Mouse (Mus musculus) MEL (cell line): ENCODE measurements around the gene Tnp2. TPM values are rescaled to one million over a fixed set of nuclear protein-coding genes. Genes with fewer than 3 reads are reported as not detected.

Source experiments
- DNase-seq: peaks from one replicate; pipeline ENCODE4 v3.0.0; 2011; ENCODE audit warnings: low read depth, low spot score
- H3K27ac ChIP-seq: 2 replicates; pipeline ENCODE4 v1.5.1; 2012; ENCODE audit warnings: low read depth, mild to moderate bottlenecking, control low read depth, low read length, moderate library complexity; ENCODE audit not compliant: control insufficient read depth
- H3K27me3 ChIP-seq, 2 experiments: fragments of 150-350 bp in 1 of 2; sonication (generic) in 1 of 2; 2 replicates each; pipeline ENCODE4 v1.6.1; 2012; ENCODE audit warnings: low read length in 2 of 2, mild to moderate bottlenecking in 2 of 2, improper control_type of control experiment in 1 of 2, moderate library complexity in 1 of 2; ENCODE audit not compliant: insufficient read depth in 2 of 2, control insufficient read depth in 1 of 2
- H3K36me3 ChIP-seq, 2 experiments: 2 replicates each; pipeline ENCODE4 v1.6.1; 2012 to 2014; ENCODE audit warnings: low read length in 2 of 2, improper control_type of control experiment in 1 of 2, inconsistent platforms in 1 of 2, mild to moderate bottlenecking in 1 of 2; ENCODE audit not compliant: insufficient read depth in 2 of 2, control insufficient read depth in 1 of 2
- H3K4me1 ChIP-seq, 2 experiments: fragments of 150-350 bp in 1 of 2; sonication (generic) in 1 of 2; 2 replicates each; pipeline ENCODE4 v1.6.1; 2012; ENCODE audit warnings: low read length in 2 of 2, improper control_type of control experiment in 1 of 2, mild to moderate bottlenecking in 1 of 2; ENCODE audit not compliant: insufficient read depth in 2 of 2, control insufficient read depth in 1 of 2
- H3K4me3 ChIP-seq, 2 experiments: fragments of 150-350 bp in 1 of 2; sonication (generic) in 1 of 2; 2 replicates each; pipeline ENCODE4 v1.5.1; 2012; ENCODE audit warnings: low read depth in 2 of 2, low read length in 2 of 2, mild to moderate bottlenecking in 2 of 2, moderate library complexity in 2 of 2, control low read depth in 1 of 2, improper control_type of control experiment in 1 of 2; ENCODE audit not compliant: control insufficient read depth in 1 of 2, insufficient read depth in 1 of 2
- H3K79me2 ChIP-seq: 2 replicates; pipeline ENCODE4 v1.6.1; 2012; ENCODE audit warnings: mild to moderate bottlenecking, low read length, moderate library complexity; ENCODE audit not compliant: control insufficient read depth, poor library complexity, insufficient read depth
- H3K9ac ChIP-seq: 2 replicates; pipeline ENCODE4 v1.6.1; 2012; ENCODE audit warnings: low read depth, mild to moderate bottlenecking, control low read depth, low read length, moderate library complexity; ENCODE audit not compliant: control insufficient read depth, poor library complexity, severe bottlenecking
- H3K9me3 ChIP-seq: fragments of 150-350 bp; sonication (generic); replicated peaks from 2 replicates; pipeline ENCODE4 v1.6.1; 2012; ENCODE audit warnings: mild to moderate bottlenecking, low read length, improper control_type of control experiment, moderate library complexity; ENCODE audit not compliant: insufficient read depth
- CTCF ChIP-seq, 3 experiments: IDR thresholded peaks in 2 of 3; conservative IDR thresholded peaks in 1 of 3; 2 replicates each; pipeline ENCODE4 v1.5.1; 2011 to 2012; ENCODE audit warnings: low read length in 3 of 3, low read depth in 2 of 3, mild to moderate bottlenecking in 2 of 3, improper control_type of control experiment in 1 of 3, inconsistent platforms in 1 of 3, mixed read lengths in 1 of 3, moderate library complexity in 1 of 3; ENCODE audit not compliant: control insufficient read depth in 1 of 3, insufficient read depth in 1 of 3, poor library complexity in 1 of 3, severe bottlenecking in 1 of 3
- ELF1 ChIP-seq: IDR thresholded peaks from 2 replicates; pipeline ENCODE4 v1.6.1; 2014; ENCODE audit warnings: low read depth, mild to moderate bottlenecking, inconsistent platforms, low read length, improper control_type of control experiment, moderate library complexity
- ETS1 ChIP-seq: IDR thresholded peaks from 2 replicates; pipeline ENCODE4 v1.6.1; 2012; ENCODE audit warnings: low read depth, mild to moderate bottlenecking, inconsistent platforms, low read length, improper control_type of control experiment, moderate library complexity
- GABPA ChIP-seq: IDR thresholded peaks from 2 replicates; pipeline ENCODE4 v1.6.1; 2012; ENCODE audit warnings: low read depth, mild to moderate bottlenecking, inconsistent platforms, low read length, improper control_type of control experiment, moderate library complexity
- GATA1 ChIP-seq: IDR thresholded peaks from 2 replicates; pipeline ENCODE4 v1.6.1; 2011; ENCODE audit warnings: low read depth, low read length, improper control_type of control experiment
- HCFC1 ChIP-seq: IDR thresholded peaks from 2 replicates; pipeline ENCODE4 v1.6.1; 2012; ENCODE audit warnings: low read depth, mild to moderate bottlenecking, inconsistent platforms, low read length, improper control_type of control experiment, moderate library complexity
- JUND ChIP-seq: IDR thresholded peaks from 2 replicates; pipeline ENCODE4 v1.6.1; 2011; ENCODE audit warnings: low read depth, mild to moderate bottlenecking, improper control_type of control experiment, low read length
- KAT2A ChIP-seq: conservative IDR thresholded peaks from 2 replicates; pipeline ENCODE4 v1.6.1; 2012; ENCODE audit warnings: low read depth, low read length, improper control_type of control experiment, inconsistent platforms
- MAX ChIP-seq: IDR thresholded peaks from 2 replicates; pipeline ENCODE4 v1.6.1; 2011; ENCODE audit warnings: low read length, improper control_type of control experiment
- MAZ ChIP-seq: IDR thresholded peaks from 2 replicates; pipeline ENCODE4 v1.6.1; 2012; ENCODE audit warnings: low read depth, mild to moderate bottlenecking, inconsistent platforms, low read length, improper control_type of control experiment
- MEF2A ChIP-seq: IDR thresholded peaks from 2 replicates; pipeline ENCODE4 v1.6.1; 2014; ENCODE audit warnings: low read depth, mild to moderate bottlenecking, inconsistent platforms, low read length, improper control_type of control experiment; ENCODE audit not compliant: poor library complexity, insufficient replicate concordance, severe bottlenecking; ENCODE audit errors: extremely low read depth
- MXI1 ChIP-seq: IDR thresholded peaks from 2 replicates; pipeline ENCODE4 v1.6.1; 2011; ENCODE audit warnings: mild to moderate bottlenecking, low read depth, low read length, improper control_type of control experiment
- MYB ChIP-seq: IDR thresholded peaks from 2 replicates; pipeline ENCODE4 v1.6.1; 2011; ENCODE audit warnings: mild to moderate bottlenecking, low read depth, low read length, improper control_type of control experiment
- MYC ChIP-seq: IDR thresholded peaks from 2 replicates; pipeline ENCODE4 v1.6.1; 2011; ENCODE audit warnings: low read depth, mild to moderate bottlenecking, low read length, improper control_type of control experiment, moderate library complexity
- NELFE ChIP-seq: IDR thresholded peaks from 2 replicates; pipeline ENCODE4 v1.6.1; 2011; ENCODE audit warnings: low read depth, low read length, improper control_type of control experiment
- NRF1 ChIP-seq: IDR thresholded peaks from 2 replicates; pipeline ENCODE4 v1.6.1; 2014; ENCODE audit warnings: low read depth, mild to moderate bottlenecking, inconsistent platforms, low read length, improper control_type of control experiment, moderate library complexity; ENCODE audit not compliant: poor library complexity, insufficient read depth, severe bottlenecking
- POLR2AphosphoS2 ChIP-seq: IDR thresholded peaks from 2 replicates; pipeline ENCODE4 v1.6.1; 2011; ENCODE audit warnings: low read length, improper control_type of control experiment
- POLR2AphosphoS5 ChIP-seq: IDR thresholded peaks from 2 replicates; pipeline ENCODE4 v1.6.1; 2012; ENCODE audit warnings: low read depth, borderline replicate concordance, mild to moderate bottlenecking, inconsistent platforms, low read length, moderate library complexity, mixed read lengths
- RAD21 ChIP-seq: IDR thresholded peaks from 2 replicates; pipeline ENCODE4 v1.6.1; 2011; ENCODE audit warnings: mild to moderate bottlenecking, low read depth, low read length, improper control_type of control experiment
- RCOR1 ChIP-seq: IDR thresholded peaks from 2 replicates; pipeline ENCODE4 v1.6.1; 2012; ENCODE audit warnings: low read depth, mild to moderate bottlenecking, inconsistent platforms, low read length, improper control_type of control experiment
- SIN3A ChIP-seq: IDR thresholded peaks from 2 replicates; pipeline ENCODE4 v1.6.1; 2012; ENCODE audit warnings: low read length, improper control_type of control experiment, inconsistent platforms
- SMC3 ChIP-seq: IDR thresholded peaks from 2 replicates; pipeline ENCODE4 v1.6.1; 2011; ENCODE audit warnings: low read depth, low read length, improper control_type of control experiment
- TBP ChIP-seq: IDR thresholded peaks from 2 replicates; pipeline ENCODE4 v1.8.0; 2011; ENCODE audit warnings: low read depth, low read length, improper control_type of control experiment
- ZMIZ1 ChIP-seq: IDR thresholded peaks from 2 replicates; pipeline ENCODE4 v1.6.1; 2012; ENCODE audit warnings: low read depth, mild to moderate bottlenecking, inconsistent platforms, low read length, improper control_type of control experiment, moderate library complexity
- ZNF384 ChIP-seq: IDR thresholded peaks from 2 replicates; pipeline ENCODE4 v1.6.1; 2012; ENCODE audit warnings: low read depth, mild to moderate bottlenecking, inconsistent platforms, low read length, improper control_type of control experiment
- polyA plus RNA-seq, 2 experiments: library from polyadenylated mRNA; stranded (reverse) in 1 of 2; unstranded in 1 of 2; fragments of >175 nt in 1 of 2; fragments of >200 nt in 1 of 2; gene quantifications; 2 replicates each; pipeline versions ENCODE4 v1.2.1 to v1.2.4; 2012; ENCODE audit warnings: low replicate concordance in 2 of 2, low read depth in 1 of 2; ENCODE audit not compliant: insufficient read length in 2 of 2, insufficient read depth in 1 of 2, missing spikeins in 1 of 2
- total RNA-seq: library from RNA; depleted of rRNA; stranded (reverse); fragments of 300-350 nt; gene quantifications from 2 replicates; pipeline ENCODE4 v1.2.3, GENCODE M21; 2012

Tnp2 gene
- total and polyA plus RNA-seq, 3 experiments: not detected

- DNase-seq: no peak
- no peaks in the 10 kb centered on the region for H3K9me3 ChIP-seq
- no peak overlapping the region for H3K4me3 ChIP-seq
- H3K79me2 ChIP-seq: no peaks in the 10 kb centered on the region; the same call in 1 of the 2 replicates
- peaks cover 0 to 8% of the 10 kb centered on the region in 2 experiments; a peak in 2 of 4 replicates for H3K4me1 ChIP-seq
- no peaks in the 10 kb centered on the region for H3K27me3 ChIP-seq
- TF ChIP-seq MEF2A: no peak
- TF ChIP-seq RAD21: no peak
- TF ChIP-seq TBP: no peak
- TF ChIP-seq KAT2A: no peak
- TF ChIP-seq ZNF384: no peak
- no peak for TF ChIP-seq JUND
- no peak for TF ChIP-seq GATA1
- no peak overlapping the region for H3K27ac ChIP-seq
- peaks cover 0 to 5% of the 10 kb centered on the region in 2 experiments; a peak in 2 of 4 replicates for H3K36me3 ChIP-seq
- no peak overlapping the region for H3K9ac ChIP-seq
Observed at GRCm38 (mm10) chr16:10837250-10837649, 48.8 kb upstream of the Tnp2 start.

DNA sequence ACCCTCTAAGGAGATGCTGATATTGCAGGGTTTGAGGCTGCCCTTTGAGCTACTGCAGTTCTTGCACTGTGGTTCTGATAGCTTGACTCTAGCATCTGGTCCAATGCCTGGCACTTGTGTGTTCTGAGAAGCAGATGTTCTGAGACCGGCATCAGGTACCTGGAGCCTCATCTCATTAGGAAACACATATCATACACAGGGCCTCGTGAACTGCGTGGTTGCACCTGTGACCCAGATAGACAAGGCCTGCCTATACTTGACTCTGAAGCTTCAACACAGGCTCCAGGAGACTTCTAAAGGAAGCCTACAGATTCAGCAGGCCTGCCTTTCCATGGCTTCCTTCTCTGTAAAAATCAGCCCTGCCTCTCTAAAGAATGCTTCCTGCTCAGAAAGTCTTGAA, 47.9 kb upstream of the Tnp2 start:
- H3K9me3 ChIP-seq: no peaks in the 10 kb centered on the region
- peaks cover 0 to 5% of the 10 kb centered on the region in 2 experiments; a peak in 2 of 4 replicates for H3K36me3 ChIP-seq
- H3K79me2 ChIP-seq: no peaks in the 10 kb centered on the region; the same call in 1 of the 2 replicates
- TF ChIP-seq TBP (no peak), JUND (no peak), CTCF (IDR thresholded peaks at IDR 0.05 in 2 of 3, conservative IDR thresholded peaks at IDR 0.05 in 1 of 3; ENCODE audit: control insufficient read depth in 1 of 3, insufficient read depth in 1 of 3, low read depth in 2 of 3, low read length in 3 of 3, poor library complexity in 1 of 3, severe bottlenecking in 1 of 3) (no peak), MEF2A (no peak), POLR2AphosphoS5 (no peak)
- TF ChIP-seq, all 39 proteins: peak for 0
- no peak overlapping the region for H3K4me3 ChIP-seq
- no peaks in the 10 kb centered on the region for H3K27me3 ChIP-seq
- H3K9ac ChIP-seq: no peak overlapping the region
- peaks cover 0 to 8% of the 10 kb centered on the region in 2 experiments; a peak in 2 of 4 replicates for H3K4me1 ChIP-seq
- no peak overlapping the region for H3K27ac ChIP-seq
- DNase-seq: no peak

DNA sequence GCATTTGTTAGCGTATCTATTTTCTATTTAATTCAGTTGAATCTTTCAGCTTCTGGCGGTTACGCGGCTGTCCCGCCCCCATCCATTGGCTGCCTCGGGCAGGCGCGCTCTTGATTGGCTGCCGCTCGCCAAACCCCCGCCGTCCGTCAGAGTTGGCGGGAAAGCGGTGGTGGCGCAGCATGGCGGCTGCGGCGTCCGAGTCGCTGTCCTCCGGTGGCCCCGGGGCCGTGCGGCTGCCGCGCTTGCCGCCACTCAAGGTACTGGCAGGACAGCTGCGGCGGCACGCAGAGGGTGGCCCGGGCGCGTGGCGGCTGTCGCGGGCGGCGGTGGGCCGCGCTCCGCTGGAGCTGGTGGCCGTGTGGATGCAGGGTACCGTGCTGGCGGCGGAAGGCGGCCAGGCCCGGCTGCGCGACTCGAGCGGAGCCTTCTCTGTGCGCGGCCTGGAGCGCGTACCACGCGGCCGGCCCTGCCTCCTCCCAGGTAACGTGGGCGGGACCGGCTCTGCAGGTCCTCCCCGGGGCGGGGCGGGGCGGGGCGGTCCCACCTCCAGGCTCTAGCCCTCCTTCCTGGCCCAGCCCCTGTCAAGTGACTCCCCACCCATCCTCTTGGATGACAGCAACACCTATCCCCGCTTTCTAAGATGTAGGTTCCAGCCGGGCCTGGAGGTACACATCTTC, 46.6 kb upstream of the Tnp2 start, which contains the start of gene Rmi2:
Gene Rmi2 (plus strand): TSS at position 149 of the 677 bp plus-strand sequence.
- Histone ChIP-seq H3K27ac (peak within 1 kb of the TSS; percentile 62), H3K36me3 (peaks cover 0 to 5% of the 10 kb centered on the region in 2 experiments; a peak in 2 of 4 replicates), H3K4me3 (peak within 1 kb of the TSS; percentile 61 to 70), H3K9ac (peak within 1 kb of the TSS; percentile 89), H3K79me2 (no peaks in the 10 kb centered on the region; the same call in 1 of the 2 replicates), H3K9me3 (no peaks in the 10 kb centered on the region), H3K27me3 (no peaks in the 10 kb centered on the region), H3K4me1 (peaks cover 0 to 8% of the 10 kb centered on the region in 2 experiments; a peak in 2 of 4 replicates)
- peak; percentile 92 for DNase-seq
- TF ChIP-seq ZNF384 (no peak), SIN3A (peak; percentile 85), GABPA (no peak), POLR2AphosphoS2 (no peak), MAX (peak; percentile 77), NRF1 (no peak), HCFC1 (peak; percentile 44; the same call in 1 of the 2 replicates), ELF1 (no peak), MYB (no peak), MYC (peak; percentile 16; the same call in 1 of the 2 replicates), ETS1 (no peak; the same call in 1 of the 2 replicates), RCOR1 (no peak), MAZ (0 out of 2 replicates have a peak, but pooled peaks have one; percentile 44), NELFE (peak; percentile 40; the same call in 1 of the 2 replicates), KAT2A (no peak), MXI1 (peak; percentile 89), SMC3 (no peak), ZMIZ1 (no peak)
